Mouse (Mus musculus): ENCODE measurements around the gene Dpp9. TPM values are rescaled to one million over a fixed set of nuclear protein-coding genes. Genes with fewer than 3 reads are reported as not detected.
A peak's percentile ranks its signal among the peaks of the same experiment; 100 is the strongest.

Dpp9 gene
- total RNA-seq, 1 experiment from 2014 or later = 33.4 TPM

- peak; percentile 76 for DNase-seq
Measured at GRCm38 (mm10) chr17:56139858-56140595, 78.7 kb downstream of the Dpp9 start, which contains the start of gene Sema6b. TSS of gene Sema6b (minus strand) at chr17:56140343.

- DNase-seq = no peak
Measured at GRCm38 (mm10) chr17:56139355-56139754, 79.3 kb downstream of the Dpp9 start.

- no peak for DNase-seq
Measured at GRCm38 (mm10) chr17:56137839-56138613, 80.7 kb downstream of the Dpp9 start.

Small RNA genes lying within 50 kb of the gene (microRNA-seq; reads per million reads assigned to microRNA genes)
- gene Gm44397 (0 reads per million in 2 experiments), gene Mir7b (4,512 to 6,372 reads per million in 2 experiments)

Other genes with a start within 250 kb of the Dpp9 start
- 1.2 and 3.7 TPM in 2 replicates for gene Shd, start 248.4 kb downstream of the Dpp9 start, total RNA-seq (2021)
- gene Fsd1, start 232.4 kb downstream of the Dpp9 start, total RNA-seq (2021) = 1.6 and 2.9 TPM in 2 replicates
- 14.5 and 14.6 TPM in 2 replicates for gene Stap2, start 213.3 kb downstream of the Dpp9 start, total RNA-seq (2021)
- gene Mpnd, start 213.2 kb downstream of the Dpp9 start, total RNA-seq (2021) = 86.1 and 91.1 TPM in 2 replicates
- 46.2 and 53.7 TPM in 2 replicates for gene Sh3gl1, start 182.3 kb downstream of the Dpp9 start, total RNA-seq (2021)
- gene Chaf1a, start 178.5 kb downstream of the Dpp9 start, total RNA-seq (2021) = 8.3 and 10.2 TPM in 2 replicates
- gene Ubxn6, start 143.9 kb downstream of the Dpp9 start, total RNA-seq (2021) = 65.6 and 79.5 TPM in 2 replicates
- 52.5 and 60.1 TPM in 2 replicates for gene Hdgfl2, start 139.3 kb downstream of the Dpp9 start, total RNA-seq (2021)
- gene Plin4, start 109.1 kb downstream of the Dpp9 start, total RNA-seq (2021) = 76.6 and 87.5 TPM in 2 replicates
- 91.4 and 109 TPM in 2 replicates for gene Plin5, start 101.3 kb downstream of the Dpp9 start, total RNA-seq (2021)
- gene Lrg1, start 96.9 kb downstream of the Dpp9 start, total RNA-seq (2021) = 58.3 and 63.2 TPM in 2 replicates
- 11.9 and 15.2 TPM in 2 replicates for gene Sema6b, start 78.6 kb downstream of the Dpp9 start, total RNA-seq (2021)
- 8.2 and 8.6 TPM in 2 replicates for gene Tnfaip8l1, start 56.4 kb downstream of the Dpp9 start, total RNA-seq (2021)
- 61.6 and 63.5 TPM in 2 replicates for gene Mydgf, start 35.0 kb downstream of the Dpp9 start, total RNA-seq (2021)
- 27.1 and 29.5 TPM in 2 replicates for gene Fem1a, start 37.9 kb upstream of the Dpp9 start, total RNA-seq (2021)
- gene Ticam1, start 57.9 kb upstream of the Dpp9 start, total RNA-seq (2021) = 18.7 and 20.9 TPM in 2 replicates
- 76.9 and 106 TPM in 2 replicates for gene Plin3, start 74.0 kb upstream of the Dpp9 start, total RNA-seq (2021)
- not detected in 2 replicates for gene Arrdc5, start 81.4 kb upstream of the Dpp9 start, total RNA-seq (2021)
- gene Uhrf1, start 84.4 kb upstream of the Dpp9 start, total RNA-seq (2021) = 25.6 and 29.3 TPM in 2 replicates
- 40.1 and 46.2 TPM in 2 replicates for gene Kdm4b, start 107.2 kb upstream of the Dpp9 start, total RNA-seq (2021)